Mouse (Mus musculus) ES-E14 (cell line): ENCODE results near the gene Top3a.

ENCODE experiments used
- CHD2 ChIP-seq: IDR thresholded peaks from 2 replicates; pipeline ENCODE4 v1.6.1; 2014; ENCODE audit warnings: mild to moderate bottlenecking, low read depth, low read length, inconsistent platforms
- HCFC1 ChIP-seq: IDR thresholded peaks from 2 replicates; pipeline ENCODE4 v1.6.1; 2012; ENCODE audit warnings: low read length, inconsistent platforms, borderline replicate concordance; ENCODE audit not compliant: insufficient read depth
- MAFK ChIP-seq: IDR thresholded peaks from 2 replicates; pipeline ENCODE4 v1.6.1; 2014; ENCODE audit warnings: mild to moderate bottlenecking, low read depth, low read length, inconsistent platforms; ENCODE audit not compliant: insufficient read depth
- ZC3H11A ChIP-seq: IDR thresholded peaks from 2 replicates; pipeline ENCODE4 v1.6.1; 2012; ENCODE audit warnings: low read depth, mild to moderate bottlenecking, inconsistent platforms, low read length, borderline replicate concordance

DNA sequence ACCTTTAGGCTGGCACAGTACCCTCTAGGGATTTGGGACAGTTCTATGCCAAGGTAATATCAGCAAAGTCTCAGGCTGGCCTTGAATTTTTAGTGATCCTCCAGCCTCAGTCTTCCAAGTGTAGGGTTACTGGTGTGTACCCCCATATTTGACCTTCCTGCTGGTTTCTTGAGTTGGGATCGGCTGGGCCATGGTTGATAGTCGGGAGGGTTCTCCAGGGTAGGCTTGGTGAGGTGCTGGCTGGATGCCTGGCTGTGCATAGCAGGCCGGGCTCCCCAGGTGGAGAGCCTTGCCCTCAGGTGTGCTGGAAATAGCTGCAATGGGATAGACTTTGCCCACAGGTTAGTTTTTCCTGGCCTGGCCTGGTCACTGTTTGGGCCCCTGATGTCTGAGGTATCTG is 71.9 kb downstream of the Top3a start:
- TF ChIP-seq ZC3H11A: no peak
- no peak for TF ChIP-seq CHD2
- no peak for TF ChIP-seq HCFC1
- no peak for TF ChIP-seq MAFK
